Mouse (Mus musculus) CD8-positive naive resting alpha-beta T cell, adult 2 months (primary cell): ENCODE measurements at regions not wholly inside any gene's neighbourhood (a gene's known extent, or its start where the extent isn't known, plus 50 kb on each side); places are given as distances from the start of the nearest gene placed in this dataset.

ENCODE experiments used
- DNase-seq, 2 experiments: peaks; one replicate each; pipeline ENCODE4 v3.0.0; 2022; ENCODE audit warnings: low read depth in 2 of 2, low spot score in 2 of 2

DNA sequence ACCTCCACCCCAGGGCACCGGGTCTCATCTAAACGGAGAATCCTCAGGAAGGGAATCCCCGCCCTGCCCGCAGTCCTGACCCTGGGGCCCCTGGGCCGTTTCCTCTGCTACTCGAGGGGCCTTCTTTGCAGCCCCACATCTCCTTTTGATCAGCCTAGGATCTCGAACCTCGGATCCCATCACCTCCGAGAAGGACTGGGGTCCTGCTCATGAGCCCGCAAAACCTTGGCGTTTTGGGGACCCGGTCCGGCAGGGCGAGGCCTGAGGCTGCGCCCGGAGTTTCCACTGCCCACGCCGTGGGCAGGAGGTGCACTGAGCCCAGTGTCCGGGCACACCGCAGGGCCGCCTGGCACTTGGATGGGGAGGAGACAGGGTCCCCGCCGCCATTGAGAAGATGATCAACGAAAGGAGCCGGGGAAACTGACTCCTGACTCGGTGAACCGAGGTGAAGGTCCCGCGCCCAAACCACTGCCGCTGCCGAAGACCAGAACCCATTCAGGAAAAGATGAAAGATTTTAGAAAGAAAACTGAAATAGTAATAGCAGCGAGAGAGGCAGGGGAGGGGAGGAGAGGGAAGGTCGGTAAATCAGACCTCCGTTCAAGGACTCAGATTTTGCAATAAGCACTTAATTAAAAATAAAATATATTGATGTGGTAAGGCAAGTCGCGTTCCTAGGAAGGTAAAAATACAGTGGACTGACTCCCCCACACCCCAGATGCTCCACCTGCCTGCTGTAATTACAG, 399.0 kb upstream of the Smim15 start:
- no peak for DNase-seq

GRCm38 (mm10) chr13:107644705-107645104, 399.5 kb upstream of the Smim15 start:
- DNase-seq: no peak

DNA sequence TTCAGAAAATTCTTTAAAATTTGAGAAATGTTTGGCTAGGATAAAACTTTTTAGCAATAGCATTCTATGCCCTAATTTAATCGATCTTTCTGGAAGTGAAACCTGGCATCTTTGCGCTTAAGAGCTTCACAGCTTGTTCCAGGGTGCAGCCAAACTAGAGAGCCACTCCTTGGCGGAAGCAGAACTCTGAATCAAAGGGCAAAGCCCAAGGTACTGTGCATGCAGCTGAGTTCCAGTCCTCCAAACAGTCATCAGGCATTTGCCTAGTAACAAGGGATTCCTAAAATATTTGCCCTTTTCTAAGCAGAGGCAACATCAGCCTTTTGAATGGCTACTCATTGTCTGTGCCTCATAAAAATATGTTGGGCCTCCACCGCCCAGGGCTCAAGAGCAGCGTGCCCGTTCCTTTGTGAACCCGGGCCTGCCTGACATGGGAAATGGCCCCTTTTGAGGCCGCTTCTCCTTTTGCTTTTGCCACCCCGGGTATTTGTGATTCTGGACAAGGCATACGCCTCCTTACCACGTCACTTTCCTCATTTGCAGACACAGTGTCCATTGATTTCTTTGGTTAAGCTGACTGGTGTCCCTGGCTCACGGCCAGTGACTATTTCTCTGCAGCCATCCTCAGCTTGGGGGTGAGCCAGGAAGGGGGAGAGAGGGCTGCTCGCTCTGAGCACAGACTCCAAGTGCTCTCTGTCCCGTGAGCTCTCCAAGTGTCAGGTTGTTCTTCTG, 402.2 kb upstream of the Smim15 start:
- DNase-seq: no peak

DNA sequence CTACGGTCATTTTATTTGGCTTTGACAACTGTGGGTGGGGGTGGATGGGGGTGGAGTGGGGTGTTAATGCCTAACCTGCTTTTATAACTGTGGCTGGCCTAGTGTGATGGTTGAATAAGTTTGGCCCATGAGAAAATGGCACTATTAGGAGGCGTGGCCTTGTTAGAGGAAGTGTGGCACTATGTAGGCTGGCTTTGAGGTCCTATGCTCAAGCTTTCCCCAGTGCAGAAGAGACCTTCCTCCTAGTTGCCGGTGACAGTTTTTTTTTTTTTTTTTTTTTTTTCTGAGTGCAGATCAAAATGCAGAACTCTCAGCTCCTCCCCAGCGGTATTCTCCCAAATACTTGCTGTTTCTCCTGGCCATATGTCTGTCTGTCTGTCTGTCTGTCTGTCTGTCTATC, 404.6 kb upstream of the Smim15 start:
- DNase-seq: no peak

- no peak for DNase-seq
Measured at GRCm38 (mm10) chr13:107637269-107637668, 407.0 kb upstream of the Smim15 start.

- DNase-seq: no peak
Measured at GRCm38 (mm10) chr13:107635114-107635513, 409.1 kb upstream of the Smim15 start.

DNA sequence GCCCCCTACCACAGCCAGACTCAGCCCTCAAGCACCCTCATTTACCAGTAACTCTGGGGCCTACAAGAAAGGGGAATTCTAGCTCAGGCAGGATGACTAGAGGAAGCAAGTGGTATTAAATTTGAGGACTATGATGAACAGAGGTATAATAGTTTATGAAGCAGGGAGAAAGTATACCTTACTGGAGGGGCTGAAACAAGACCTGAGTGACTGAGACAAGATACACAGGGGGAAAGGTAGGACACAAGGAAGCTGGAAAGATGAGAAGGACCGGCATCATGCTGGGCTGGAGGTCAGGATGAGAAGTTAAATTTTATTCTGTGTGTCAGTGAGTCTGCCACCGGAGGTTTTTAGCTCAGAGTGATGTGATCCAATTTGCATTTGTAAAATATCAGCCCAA, 417.2 kb upstream of the Smim15 start:
- DNase-seq: no peak

GRCm38 (mm10) chr13:107626670-107627069, 417.6 kb upstream of the Smim15 start:
- no peak for DNase-seq

GRCm38 (mm10) chr13:107621337-107621736, 422.9 kb upstream of the Smim15 start:
- DNase-seq: no peak

DNA sequence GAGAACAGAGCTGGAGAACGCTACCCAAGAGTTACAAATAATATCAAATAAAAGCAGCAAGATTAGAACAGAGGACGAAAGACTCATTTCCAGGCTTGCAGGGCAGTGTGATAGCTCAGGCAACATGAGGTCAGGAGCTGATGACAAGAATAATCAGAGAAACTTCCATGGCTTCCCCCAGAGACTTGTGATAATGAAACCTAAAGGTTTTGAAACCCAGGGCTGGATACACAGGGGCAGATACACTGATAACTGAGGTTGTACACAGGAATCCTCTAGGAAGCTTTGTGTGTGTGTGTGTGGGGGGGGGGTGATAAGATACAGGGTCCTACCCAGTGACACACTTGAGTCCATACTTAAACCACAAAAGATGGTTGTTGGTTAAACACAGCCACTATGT, 423.4 kb upstream of the Smim15 start:
- no peak for DNase-seq

GRCm38 (mm10) chr13:107620210-107620609, 424.0 kb upstream of the Smim15 start:
- no peak for DNase-seq

DNA sequence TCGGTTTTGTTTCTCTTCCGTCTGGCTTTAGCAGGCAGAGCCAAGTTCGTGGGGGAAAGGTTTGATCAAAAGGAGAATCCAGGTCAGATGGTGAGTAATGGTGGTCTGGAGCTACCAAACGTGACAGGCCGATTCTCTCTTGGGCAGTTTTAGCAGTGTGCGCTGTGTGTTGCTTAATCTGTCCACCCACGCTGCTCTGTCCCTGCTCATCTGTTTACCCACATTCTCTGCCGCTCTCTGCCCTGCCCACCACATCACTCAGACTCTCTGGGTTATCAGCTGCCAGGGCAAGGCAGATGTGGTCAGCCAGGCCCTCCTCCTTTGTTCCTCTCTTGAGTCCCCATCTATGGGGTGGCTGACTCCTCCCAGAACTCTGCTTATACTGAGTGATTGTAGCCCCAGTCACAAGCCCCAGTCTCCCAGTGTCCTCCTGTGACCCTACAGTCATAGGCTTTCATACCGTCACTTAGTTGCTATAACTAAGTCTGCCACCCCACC, 424.8 kb upstream of the Smim15 start:
- no peak for DNase-seq

GRCm38 (mm10) chr13:107618796-107619429, 425.3 kb upstream of the Smim15 start:
- no peak for DNase-seq

GRCm38 (mm10) chr13:107618369-107618771, 425.9 kb upstream of the Smim15 start:
- no peak for DNase-seq

GRCm38 (mm10) chr13:107617582-107617981, 426.7 kb upstream of the Smim15 start:
- DNase-seq: no peak

DNA sequence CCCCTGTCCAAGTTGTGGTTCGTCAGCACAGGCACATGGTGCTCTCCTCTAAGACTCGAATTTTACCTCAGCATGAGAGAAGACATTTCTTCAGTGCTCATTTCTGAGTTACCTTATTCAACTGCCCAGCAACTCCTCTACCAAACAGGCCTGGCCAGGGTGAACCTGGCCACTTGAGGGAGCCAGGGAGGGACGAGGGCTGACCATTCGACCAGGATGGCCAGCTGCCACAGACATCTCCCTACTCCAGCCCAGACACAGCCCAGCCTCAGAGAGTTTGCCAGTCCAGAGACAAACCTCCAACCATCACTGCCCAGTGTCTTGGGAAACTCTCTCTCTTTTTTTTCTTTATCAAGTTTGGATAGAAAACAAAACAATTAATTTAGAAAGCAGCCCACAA, 427.5 kb upstream of the Smim15 start:
- no peak for DNase-seq

DNA sequence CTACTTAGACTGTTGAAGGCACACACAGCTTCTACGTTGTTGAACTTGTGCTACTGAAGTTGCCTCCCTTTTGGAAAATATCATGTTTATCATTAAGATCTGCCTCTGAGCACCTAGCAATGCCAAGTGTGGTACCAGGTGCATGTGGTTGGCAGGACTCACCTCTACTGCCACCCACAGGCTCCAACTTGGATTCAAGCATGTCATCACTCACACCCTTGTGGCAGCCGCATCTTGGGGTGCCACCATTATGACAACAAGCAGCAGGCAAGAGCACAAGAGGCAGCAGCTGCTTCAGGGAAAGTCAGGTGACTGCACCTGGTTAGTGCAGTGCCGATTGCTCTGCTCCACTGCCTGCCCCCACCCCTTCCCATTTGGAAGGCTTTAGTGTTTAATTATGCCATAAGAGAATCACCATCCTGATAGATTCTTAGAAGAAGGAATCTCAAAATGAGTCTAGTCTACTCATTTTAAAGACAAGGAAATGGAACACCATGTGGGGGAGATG, 435.2 kb upstream of the Smim15 start:
- no peak for DNase-seq

GRCm38 (mm10) chr13:107607294-107607693, 437.0 kb upstream of the Smim15 start:
- DNase-seq: no peak

DNA sequence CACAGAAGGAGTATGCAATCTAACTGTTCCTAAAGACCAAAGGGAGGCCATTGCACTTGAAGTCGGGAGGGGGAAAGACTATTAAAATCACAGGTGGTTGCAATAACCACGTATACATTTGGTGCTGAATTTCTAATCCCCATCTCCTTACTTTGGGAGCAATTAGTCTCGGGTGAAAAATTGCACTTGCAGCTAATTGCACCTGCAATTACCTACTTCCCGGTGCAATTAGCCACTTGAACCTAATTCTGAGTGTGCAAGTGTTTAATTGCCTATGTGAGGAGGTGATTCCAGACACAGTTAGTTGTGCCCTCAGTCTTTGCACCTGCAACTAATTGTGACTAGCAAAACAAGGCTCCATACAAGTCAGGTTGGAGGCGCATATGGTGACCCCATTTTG, 442.1 kb upstream of the Smim15 start:
- no peak for DNase-seq

DNA sequence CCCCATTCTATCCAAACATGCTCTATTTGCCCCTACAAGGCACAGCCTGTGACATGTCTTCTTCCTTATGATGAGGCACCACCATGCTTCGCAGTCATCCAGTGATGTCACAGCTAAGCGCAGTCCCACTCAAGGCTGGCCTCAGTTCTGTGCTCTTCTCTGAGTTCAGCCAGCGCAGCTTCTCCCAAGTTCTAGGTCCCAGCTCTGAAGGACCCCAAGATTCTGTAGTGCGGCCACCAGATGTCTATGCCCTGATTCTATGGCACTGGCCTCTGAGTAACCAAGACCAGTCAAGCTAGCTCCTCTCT, 443.2 kb upstream of the Smim15 start:
- DNase-seq: no peak

DNA sequence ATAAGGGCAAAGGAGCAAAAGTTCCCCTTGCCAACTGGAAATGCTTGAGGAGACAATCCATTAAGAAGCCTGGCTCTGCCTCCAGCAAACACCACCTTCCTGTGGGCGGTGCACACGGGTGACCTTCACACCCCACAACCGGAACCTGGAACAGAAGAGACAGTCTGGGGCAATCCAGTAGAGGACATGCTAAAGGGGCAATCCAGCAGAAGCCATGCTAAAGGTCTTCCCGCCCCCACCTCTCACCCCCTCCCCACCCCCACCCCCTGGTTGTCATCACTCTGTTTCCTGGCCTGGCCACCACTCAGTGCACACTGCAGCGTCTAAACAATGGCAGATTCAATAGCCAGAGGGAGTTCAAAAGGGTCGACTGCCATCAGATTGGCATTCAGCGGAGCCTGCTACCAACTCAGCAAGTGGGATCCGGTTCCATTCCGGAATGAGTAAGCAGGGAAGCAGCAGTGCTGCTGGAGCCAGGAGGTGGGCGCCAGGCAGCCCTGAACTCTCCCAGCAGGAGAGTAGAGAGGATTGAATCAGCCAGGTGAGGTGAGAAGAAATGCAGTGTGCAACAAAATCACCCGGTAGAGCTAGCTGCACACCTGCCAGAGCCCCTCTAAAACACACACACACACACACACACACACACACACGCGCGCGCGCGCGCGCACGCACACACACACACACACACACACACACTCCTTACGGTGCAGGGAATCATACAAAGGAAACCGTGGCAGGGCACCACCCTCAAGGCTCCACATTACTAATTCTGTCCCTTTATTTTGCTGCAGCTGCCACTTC, 443.7 kb upstream of the Smim15 start:
- no peak for DNase-seq
